Mouse (Mus musculus) heart, postnatal 36 days (tissue): ENCODE measurements around the gene Ipo4. TPM values are rescaled to one million over a fixed set of nuclear protein-coding genes. Genes with fewer than 3 reads are reported as not detected.
A peak's percentile ranks its signal among the peaks of the same experiment; 100 is the strongest.

ENCODE experiments used
- DNase-seq, 2 experiments: peaks; one replicate each; pipeline ENCODE4 v3.0.0; 2021 to 2022
- intact Hi-C: fragments of 180-260 bp; cut with DNase I; formaldehyde crosslinking; loops from one replicate; pipeline ENCODE4 v1.15.1; 2025
- total RNA-seq, 2 experiments: library from RNA; stranded (reverse); gene quantifications; 2 replicates each; pipeline ENCODE4 v1.2.3; 2021

Ipo4 gene
- total RNA-seq, 2 experiments from 2014 or later, result 54.1 to 62.7 TPM

DNA sequence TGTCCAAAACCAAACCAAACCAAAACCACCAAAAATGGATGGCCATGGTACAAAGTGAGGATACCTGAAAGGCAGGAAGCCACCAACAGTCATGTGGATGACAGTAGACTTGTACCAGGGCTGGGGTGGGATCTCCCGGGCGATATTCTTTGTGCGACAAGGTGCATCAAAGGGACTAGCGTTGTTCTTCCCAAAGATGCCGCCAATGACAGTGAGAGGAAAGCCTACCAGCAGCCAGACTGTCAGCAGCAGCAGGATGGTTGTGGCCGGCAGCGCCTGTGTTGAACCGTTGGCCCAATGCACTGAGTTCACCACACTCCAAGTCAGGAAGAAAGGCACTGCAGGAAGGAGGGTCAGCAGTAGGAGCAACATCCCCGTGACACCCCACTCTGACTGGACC is 2.0 kb upstream of the Ipo4 start, which contains the start of gene Gm49378:
Gene Gm49378, minus strand, starts transcription at position 101 of the 400 bp plus-strand sequence.
- DNase-seq, result no peak
- intact Hi-C loops, result loop anchor here (5.0 kb wide), 2 partner anchors 35 to 85 kb away; partner anchors contain the start of genes Gmpr2, Nedd8 and Rabggta

DNA sequence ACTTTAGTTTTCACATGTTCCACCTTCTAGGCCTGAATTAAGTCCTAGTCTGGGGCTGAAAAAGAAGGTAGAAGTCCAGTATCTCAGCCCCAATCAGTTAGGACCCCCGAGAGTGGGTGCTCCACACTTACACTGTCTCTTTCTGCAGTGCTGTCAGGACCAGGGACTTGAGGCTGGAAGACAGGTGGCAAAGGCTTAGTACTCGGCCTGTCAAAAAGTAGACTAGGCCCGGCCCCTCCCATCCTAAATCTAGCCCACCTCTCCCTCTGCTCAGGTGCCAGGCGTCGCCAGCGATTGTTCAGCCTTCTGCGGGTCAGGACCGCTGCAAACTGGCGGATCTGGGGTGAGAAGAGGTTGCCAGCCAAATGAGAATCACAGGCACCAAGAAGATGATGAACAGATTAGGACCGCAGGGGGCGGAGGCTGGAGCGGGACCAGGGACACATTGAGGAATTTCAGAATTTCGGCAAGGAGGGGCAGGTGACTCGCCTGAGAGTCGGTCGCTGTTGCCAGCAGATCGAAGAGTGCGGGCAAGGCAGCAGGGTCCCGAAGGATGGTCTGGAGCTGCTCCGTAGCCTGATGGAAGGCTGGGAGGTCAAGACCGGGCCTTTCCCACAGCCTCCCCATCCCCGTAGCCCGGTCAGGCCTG is 759 bp downstream of the Ipo4 start:
- no peak for DNase-seq
- intact Hi-C loops, result loop anchor here (2.0 to 5.0 kb wide), 3 partner anchors 26 to 87 kb away; partner anchors contain the start of genes Gmpr2, Mdp1, Nedd8 and Rabggta

DNA sequence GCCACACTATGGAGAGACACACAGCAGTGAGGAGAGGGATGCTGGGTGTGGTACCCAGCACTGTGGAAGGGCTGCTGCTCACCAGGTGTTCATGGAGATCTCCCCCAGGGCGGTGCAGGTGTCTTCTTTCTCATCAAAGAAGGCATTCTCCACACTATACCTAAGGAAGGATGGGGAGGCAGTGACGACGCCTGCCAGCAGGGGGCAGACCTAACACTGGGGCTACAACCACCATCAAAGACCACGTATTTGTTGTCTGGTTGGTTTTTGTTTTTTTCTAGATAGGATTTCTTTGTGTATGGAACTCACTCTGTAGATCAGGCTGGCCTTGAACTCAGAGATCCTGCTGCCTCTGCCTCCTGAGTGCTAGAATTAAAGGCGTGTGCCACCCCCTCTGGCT is 6.4 kb downstream of the Ipo4 start:
- intact Hi-C loops, result loop anchor here (1.0 to 10.0 kb wide), 2 partner anchors 114 to 265 kb away; no protein-coding TSS in a partner anchor
- peak; percentile 55 to 77 for DNase-seq

DNA sequence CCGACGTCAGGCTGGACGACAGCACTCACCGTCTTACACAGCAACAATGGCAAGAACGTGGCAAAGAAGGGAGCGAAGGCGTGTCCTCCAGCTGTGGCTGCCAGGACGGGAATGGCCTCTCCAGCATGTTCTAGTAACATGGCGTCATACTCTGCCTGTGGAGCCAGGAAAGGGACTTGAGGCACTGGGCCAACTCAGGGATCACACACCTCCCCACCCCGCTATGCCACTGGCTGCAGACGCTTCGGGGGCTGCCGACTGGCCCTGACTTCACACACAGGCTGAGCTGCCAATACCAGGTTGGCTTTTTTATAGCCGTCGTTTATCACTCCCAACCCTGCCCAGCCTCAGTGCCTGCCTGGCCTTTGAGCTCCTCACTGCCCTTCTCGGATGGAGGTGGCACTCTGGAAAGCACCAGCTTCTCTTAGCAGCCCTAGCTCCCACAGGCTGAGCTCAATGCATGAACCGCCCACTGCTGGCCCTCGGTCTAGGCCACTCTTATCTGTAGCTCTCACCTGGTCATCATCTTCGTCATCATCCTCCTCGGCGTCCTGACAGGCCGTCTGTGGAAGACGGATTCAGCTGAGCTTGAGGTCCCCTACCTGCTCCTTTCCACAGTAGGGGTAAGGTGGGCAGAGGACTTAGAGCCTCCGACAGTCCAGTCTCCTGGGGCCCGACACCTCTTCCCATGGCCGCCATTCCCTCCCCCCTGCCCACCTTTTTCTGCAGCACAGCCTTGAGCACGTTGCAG is 7.5 kb downstream of the Ipo4 start:
- no peak for DNase-seq
- intact Hi-C loops, result loop anchor here (10.0 kb wide), 1 partner anchor 267 kb away; no protein-coding TSS in a partner anchor

DNA sequence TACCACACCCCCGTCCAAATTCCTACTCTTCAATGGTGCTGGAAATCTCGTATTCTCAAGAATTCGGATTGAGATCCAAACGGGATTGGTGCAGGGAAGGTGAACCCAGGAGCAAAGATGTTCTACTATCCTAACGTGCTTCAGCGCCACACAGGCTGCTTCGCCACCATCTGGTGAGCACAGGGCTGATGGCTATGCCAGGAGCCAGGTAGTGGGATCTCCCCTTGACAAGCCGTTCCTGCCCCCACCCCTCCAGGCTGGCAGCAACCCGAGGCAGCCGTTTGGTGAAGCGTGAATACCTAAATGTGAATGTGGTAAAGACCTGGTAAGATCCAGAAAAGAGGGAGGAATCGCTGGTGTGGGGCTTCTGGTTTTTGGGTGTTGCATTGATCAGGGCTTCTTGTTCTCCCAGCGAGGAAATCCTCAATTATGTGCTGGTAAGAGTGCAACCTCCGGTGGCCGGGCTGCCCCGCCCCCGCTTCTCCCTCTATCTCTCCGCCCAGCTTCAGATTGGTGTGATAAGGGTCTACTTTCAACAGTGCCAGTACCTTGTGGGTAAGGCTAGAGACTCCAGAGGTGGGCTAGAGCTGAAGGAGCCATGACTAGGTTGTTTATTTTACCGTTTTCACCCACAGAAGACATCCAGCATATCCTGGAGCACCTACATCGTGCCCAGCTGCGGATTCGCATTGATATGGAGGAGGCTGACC is 17.1 kb downstream of the Ipo4 start:
- intact Hi-C loops, result no loop called here
- no peak for DNase-seq

DNA sequence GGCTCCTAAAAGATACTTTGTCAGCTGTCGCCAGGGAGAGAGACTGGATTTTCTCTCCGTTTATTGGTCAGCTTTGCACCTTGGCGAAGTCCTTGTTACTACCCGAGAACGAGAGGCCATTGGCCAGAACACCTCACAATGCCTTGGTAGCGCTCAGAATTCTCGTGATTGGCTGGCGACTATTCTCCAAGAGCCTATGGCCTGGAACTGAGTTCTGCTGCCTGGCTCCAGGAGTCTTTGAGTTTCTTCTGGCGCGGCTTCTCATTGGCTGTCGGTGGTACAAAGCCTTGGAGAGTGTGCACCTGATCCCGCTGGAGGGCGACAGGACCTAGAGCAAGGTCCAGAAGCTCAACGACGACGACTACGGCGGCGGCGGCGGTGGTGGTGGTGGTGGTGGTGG is 17.9 kb downstream of the Ipo4 start, which contains the start of gene Rec8:
Gene Rec8, plus strand, starts transcription at position 216 of the 400 bp plus-strand sequence.
- no peak for DNase-seq

DNA sequence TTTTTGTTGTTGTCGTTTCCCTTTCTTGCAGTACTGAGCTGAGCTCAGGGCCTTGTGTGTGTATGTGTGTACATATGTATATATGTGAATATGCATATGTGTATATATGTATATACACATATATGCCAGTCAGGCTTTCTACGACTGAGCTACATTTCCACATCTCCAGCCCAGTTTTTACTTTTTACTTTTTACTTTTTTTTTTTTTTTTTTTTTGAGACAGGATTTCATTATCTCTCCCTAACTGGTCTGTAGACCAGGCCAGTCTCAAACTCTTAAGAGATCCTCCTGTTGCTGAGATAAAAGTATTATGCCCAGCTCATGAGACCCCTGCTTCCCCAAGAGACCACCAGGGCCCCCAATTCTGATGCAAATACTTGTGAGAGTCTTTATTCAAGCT is 18.9 kb downstream of the Ipo4 start:
- intact Hi-C loops, result no loop called here
- no peak for DNase-seq

More for the DNA sequence above, 17.9 kb downstream of the Ipo4 start, which contains the start of gene Rec8:
- intact Hi-C loops, result no loop called here

DNA sequence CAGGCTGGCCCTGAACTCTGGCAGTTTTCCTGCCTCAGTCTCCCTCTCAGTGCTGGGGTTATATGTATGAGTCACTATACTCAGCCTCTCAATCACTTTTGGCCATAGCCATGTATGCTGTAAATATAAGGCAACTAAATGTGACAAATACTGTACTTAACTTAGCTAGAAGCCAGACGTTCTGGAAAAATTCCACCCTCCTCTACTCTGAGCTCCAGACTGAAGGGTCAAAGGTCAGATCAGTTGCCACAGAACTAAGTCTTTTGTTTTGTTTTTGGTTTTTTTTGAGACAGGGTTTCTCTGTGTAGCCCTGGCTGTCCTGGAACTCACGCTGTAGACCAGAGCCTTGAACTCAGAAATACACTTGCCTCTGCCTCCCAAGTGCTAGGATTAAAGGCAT is 19.9 kb downstream of the Ipo4 start:
- DNase-seq, result no peak
- intact Hi-C loops, result no loop called here

DNA sequence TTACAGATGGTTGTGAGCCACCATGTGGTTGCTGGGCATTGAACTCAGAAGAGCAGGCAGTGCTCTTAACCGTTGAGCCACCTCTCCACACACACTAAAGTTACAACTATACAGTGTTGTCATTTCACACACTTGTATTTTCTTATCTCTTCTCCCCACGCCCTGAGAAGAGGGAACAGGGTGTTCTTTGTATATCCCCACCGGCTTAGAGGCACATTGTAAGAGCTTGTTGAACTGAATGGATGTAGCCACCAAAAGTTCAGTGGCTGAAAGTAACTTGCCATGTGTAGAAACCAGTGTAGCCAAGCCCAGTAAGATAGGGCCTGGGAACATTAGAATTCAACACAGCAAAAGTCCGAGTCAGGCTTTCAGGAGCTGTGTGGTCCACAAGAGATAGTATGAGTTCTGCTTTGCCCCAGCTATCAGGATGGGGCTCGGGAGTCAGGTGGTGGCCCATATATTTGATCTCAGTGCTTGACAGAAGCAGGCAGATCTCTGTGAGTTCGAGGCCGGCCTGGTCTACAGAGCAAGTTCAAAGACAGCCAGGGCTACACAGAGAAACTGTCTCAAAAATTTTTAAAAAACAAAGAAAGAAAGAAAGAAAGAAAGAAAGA is 21.1 kb downstream of the Ipo4 start:
- intact Hi-C loops, result no loop called here
- no peak for DNase-seq

DNA sequence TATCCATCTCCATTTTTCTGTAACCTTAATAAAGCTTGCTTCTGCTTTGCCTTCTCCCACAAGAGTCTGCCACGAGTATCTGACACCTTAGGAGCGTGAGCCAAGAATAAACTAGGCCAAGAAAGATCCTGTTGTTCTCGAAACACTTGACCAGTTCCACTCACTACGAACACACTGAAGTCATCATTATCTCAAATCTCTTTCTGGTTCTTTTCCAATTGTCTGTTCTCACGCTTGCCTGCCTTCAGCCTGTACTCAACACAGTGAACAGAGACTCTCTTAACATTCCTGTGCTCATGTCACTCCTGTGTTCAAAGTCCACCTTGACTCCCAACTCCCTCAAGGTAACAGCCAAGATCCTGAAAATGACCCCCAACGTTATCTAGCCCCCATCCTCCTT is 22.4 kb downstream of the Ipo4 start:
- DNase-seq, result no peak
- intact Hi-C loops, result no loop called here

DNA sequence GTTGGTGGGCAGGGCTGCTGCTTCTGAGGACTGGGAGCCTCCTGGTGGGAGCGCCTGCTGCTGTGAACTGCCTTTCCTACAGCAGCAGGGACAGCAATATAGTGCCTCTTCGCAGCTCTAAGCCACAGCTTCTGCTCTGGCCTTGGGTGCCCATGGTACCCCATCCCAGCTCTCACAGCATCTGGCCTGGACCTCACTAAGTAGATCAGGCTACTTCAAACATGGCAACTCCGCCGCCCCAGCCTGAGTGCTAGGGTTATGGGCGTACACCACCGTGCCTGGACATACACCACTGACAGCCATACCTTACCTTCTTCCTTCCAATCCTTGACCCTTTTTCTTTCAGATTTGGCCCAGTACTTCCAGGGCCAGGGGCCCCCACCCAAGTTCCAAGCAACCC is 27.4 kb downstream of the Ipo4 start:
- intact Hi-C loops, result no loop called here
- no peak for DNase-seq

DNA sequence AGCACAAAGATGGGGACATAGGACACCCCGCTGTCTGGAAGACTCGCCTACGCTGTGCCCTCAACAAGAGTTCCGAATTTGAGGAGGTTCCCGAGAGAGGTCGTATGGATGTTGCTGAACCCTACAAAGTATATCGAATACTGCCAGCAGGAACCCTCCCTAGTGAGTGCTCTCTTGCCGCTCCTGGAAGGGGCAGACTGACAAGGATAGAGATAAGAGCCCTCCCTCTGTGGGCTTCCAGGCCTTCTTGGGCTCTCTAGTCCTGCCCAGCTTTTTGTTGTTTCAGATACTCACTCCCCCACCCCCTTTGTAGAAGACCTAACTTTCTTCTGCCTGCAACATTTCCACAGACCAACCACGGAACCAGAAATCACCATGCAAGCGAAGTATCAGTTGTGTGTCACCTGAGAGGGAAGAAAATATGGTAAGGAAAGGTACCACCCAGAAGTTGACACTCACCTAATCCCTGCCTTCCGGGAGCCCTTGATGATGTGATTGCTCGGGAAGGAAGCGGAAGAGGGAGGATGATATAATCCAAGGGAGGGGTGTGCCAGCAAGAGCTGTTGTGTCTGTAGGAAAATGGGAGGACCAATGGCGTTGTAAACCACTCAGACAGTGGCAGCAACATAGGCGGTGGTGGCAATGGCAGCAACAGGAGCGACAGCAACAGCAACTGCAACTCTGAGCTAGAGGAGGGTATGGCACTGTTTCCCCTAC is 29.9 kb downstream of the Ipo4 start:
- DNase-seq, result no peak
- intact Hi-C loops, result loop anchor here (2.0 kb wide), 2 partner anchors 13 to 25 kb away; no protein-coding TSS in a partner anchor

DNA sequence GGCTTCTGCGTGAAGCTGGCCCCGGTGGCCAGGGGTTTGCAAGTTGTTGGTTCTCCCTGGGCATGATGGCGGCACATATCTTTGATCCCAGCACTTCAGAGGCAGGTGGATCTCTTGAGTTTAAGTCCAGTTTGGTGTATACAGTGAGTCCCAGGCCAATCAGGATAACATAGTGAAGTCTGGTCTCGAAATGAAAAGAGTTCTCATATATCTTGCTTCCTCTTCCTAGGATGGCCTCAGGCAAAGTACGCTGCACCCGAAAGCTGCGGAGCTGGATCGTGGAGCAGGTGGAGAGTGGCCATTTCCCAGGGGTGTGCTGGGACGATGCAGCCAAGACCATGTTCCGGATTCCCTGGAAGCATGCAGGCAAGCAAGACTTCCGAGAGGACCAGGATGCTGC is 30.9 kb downstream of the Ipo4 start:
- intact Hi-C loops, result loop anchor here (2.0 kb wide), 1 partner anchor 26 kb away; no protein-coding TSS in a partner anchor
- DNase-seq, result no peak

DNA sequence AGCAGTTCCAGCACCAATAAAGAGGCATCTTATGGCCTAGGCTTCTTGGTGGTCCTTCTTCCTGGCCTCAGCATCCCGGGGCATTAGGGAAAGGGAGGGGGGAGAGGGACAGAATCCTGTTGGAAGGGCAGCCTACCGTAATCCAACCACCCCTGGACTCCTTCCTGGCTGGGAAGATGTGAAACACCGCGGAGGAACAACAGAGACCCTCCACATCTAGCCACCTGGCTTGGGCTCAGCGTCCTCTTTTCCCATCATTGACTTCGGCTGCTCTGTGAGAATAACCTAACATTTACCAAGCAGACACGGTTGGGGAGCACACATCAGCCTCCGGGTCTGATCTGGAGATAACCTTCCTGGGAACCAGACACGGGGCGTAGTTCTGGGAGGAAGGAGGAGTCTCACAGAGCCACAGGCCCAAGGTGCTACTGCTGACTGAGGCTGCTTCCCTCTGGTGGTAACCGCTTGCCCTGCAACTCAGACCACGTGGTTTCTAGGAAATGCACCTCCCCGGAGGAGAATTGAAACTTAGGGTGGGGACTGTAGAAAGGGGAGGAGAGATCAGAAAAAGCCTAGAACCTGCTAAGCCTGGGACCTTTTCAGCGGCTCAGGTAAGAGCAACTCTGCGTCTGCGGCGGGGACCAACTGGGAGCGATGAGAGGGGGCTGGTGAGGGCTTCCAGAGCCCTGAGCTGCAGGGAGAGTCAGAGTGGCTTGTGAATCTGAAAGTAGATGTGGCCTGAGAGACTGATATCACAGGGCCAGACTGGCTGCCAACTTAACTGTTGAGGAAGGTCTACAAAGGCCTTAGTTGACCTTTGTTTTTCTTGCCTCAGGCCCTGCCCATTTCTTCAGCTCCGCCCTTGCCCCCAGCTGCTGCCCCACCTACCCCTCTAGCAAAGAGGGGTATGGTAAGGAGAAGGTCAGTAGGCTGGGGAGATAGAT is 31.9 kb downstream of the Ipo4 start:
- intact Hi-C loops, result loop anchor here (2.0 kb wide), 2 partner anchors 27 to 105 kb away; no protein-coding TSS in a partner anchor

DNA sequence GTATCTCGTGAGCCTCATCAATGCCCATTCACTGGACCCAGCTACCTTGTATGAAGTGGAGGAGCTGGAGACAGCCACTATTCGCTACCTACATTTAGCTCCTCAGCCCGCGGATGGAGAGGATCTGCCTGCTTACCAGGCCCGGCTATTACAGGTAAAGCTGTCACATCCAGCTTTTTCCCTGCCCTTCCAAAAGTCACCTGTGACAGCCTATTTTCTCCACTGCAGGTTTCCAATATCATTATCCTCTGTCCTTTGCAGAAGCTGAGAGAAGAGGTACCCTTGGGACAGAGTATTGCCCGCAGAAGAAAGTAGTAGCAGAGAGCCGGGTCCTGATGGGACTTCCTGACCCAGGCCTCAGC is 32.5 kb downstream of the Ipo4 start, which contains the start of gene Irf9:
Gene Irf9, plus strand, starts transcription at position 301 of the 362 bp plus-strand sequence.
- DNase-seq, result no peak
- intact Hi-C loops, result loop anchor here (2.0 kb wide), 1 partner anchor 104 kb away; no protein-coding TSS in a partner anchor

More for the DNA sequence above, 31.9 kb downstream of the Ipo4 start:
- DNase-seq, result peak; percentile 90 to 93

DNA sequence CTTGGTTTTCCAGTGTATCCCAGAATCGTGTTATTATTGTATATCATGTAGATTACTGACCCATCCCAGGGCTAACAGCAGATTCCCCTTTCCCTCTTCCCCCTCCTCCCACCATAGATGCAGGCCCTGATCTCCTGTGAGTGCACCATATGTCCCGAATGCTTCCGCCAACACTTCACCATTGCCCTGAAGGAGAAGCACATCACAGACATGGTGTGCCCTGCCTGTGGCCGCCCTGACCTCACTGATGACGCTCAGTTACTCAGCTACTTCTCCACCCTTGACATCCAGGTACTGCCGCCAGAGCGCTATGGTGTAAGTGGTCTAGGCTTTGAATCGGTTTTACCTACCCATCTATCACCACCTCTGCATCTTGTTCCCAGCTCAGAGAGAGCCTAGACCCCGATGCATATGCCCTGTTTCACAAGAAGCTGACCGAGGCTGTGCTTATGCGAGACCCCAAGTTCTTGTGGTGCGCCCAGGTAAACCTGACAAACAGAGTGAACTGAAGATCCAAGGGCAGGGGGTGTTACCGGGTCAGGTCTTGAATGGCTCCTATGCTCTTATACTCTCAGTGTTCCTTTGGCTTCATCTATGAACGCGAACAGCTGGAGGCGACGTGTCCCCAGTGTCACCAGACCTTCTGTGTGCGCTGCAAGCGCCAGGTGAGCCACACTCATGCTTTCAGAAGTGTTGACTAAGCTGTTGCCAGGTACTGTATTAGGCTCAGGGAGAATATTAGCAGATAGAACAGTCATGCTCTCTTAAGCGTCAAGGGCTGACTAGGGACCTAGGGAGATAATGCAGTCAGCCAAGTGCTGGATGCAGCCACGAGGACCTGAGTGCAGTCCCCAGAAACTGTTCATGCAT is 37.0 kb downstream of the Ipo4 start:
- intact Hi-C loops, result no loop called here
- DNase-seq, result no peak

DNA sequence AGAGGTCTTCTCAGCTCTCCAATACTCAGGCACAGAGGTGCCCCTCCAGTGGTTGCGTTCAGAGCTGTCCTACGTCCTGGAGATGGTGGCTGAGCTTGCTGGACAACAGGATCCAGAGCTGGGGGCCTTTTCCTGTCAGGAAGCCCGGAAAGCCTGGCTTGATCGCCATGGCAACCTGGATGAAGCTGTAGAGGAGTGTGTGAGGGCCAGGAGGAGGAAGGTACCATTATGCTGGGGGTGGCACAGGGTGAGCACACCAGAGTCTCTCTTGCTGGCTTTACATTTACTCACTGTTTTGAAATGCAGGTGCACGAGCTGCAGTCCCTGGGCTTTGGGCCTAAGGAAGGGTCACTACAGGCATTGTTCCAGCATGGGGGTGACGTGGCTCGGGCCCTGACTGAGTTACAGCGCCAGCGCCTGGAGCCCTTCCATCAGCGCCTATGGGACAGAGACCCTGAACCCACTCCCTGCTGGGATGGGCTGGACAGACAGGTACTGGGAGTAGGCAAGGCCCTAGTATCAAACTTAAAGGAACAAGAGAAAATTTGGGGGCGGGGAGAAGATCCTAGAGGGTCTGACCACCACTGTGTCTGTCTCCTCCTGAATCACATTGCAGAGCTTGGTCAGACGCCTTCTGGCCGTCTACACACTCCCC is 39.6 kb downstream of the Ipo4 start:
- intact Hi-C loops, result no loop called here
- DNase-seq, result no peak
